Comparison of ENCODE assay signal across 11 mouse cellular contexts in the genomic region with DNA sequence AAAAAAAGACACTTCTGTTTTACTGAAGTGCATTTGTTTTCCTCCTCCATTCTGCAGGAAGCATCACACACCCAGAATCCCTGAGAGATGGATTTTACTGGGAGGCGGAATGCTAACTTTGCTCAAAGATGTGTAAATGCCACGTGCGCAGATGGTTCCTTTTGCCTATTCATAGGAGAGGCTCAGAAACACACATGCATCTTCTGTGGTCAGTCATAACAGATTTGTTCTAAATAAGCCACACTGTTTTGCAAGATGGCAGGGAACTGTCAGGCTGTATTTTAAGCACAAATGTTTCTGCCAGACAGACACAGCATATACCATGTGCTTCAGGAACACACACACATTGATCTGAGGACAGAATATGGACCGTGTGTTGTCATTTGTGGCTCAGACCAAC.
DNase-seq lines count a peak whose midpoint lies in the region.
"Had no signal": no experiment of that assay in that cellular context is flagged by ENCODE, and none has a peak within 500 bp of the region (broad histone marks: within the 10 kb centered on the region; RNA-seq: fewer than 3 reads in every experiment).

No protein-coding gene starts in this region.

- intact Hi-C loops in left cerebral cortex, postnatal 4 days (cut with DNase I) = no loop called here
- intact Hi-C loops in left cerebral cortex, postnatal 36 days (cut with DNase I) = no loop called here

- peak; percentile 6 for DNase-seq in left cerebral cortex, adult 11 months (ENCODE audit: low spot score)
- DNase-seq in left cerebral cortex, postnatal 4 days = no peak
- DNase-seq in layer of hippocampus, adult 8-10 months (ENCODE audit: low spot score in 2 of 2) = peak; percentile 28 to 34
- peak; percentile 4 to 33 for DNase-seq in left cerebral cortex, postnatal 36 days (ENCODE audit: low spot score in 2 of 2)
- peak; percentile 53 for DNase-seq in telencephalon, adult 2 months (ENCODE audit: low read depth, low spot score)
- DNase-seq in thymus, postnatal 36 days = no peak
- DNase-seq in kidney, postnatal 10 days = no peak
- no peak for DNase-seq in thymus, postnatal 4 days
- DNase-seq: cerebellum, adult 2 months; gastrocnemius, postnatal 14 days; thymus, adult 2 months had no signal

Comparison
In these comparisons a context has a peak if more than half of its experiments do, and no peak if none do; other contexts are left out.
1. DNase-seq: peak in left cerebral cortex, adult 11 months (single experiment), layer of hippocampus, adult 8-10 months (2 of 2), left cerebral cortex, postnatal 36 days (2 of 2) and telencephalon, adult 2 months (single experiment); none in left cerebral cortex, postnatal 4 days (single experiment), thymus, postnatal 36 days (0 of 2), kidney, postnatal 10 days (single experiment) and thymus, postnatal 4 days (single experiment).